Mouse (Mus musculus) embryonic facial prominence, embryonic 15.5 days (tissue): ENCODE data around the gene Casp8. TPM values are rescaled to one million over a fixed set of nuclear protein-coding genes. Genes with fewer than 3 reads are reported as not detected.

Source experiments
- polyA plus RNA-seq: library from polyadenylated mRNA; unstranded; fragments of >200 nt; fragmentation: Nextera tagmentation; extraction: Ambion mirVana; gene quantifications from 2 replicates; pipeline ENCODE4 v1.2.1, GENCODE M21; 2015

The Casp8 gene
- polyA plus RNA-seq, 1 experiment from 2014 or later: 31.7 TPM

Other genes starting within 250 kb of the Casp8 start
- 6.8 and 9.0 TPM in 2 replicates for gene Fam126b, start 209.1 kb upstream of the Casp8 start, polyA plus RNA-seq
- 154 and 169 TPM in 2 replicates for gene Ndufb3, start 209.0 kb upstream of the Casp8 start, polyA plus RNA-seq
- gene Als2cr12, start 99.4 kb upstream of the Casp8 start, polyA plus RNA-seq: 0.17 and 0.68 TPM in 2 replicates
- gene Cflar, start 83.9 kb upstream of the Casp8 start, polyA plus RNA-seq: 38.5 and 39.2 TPM in 2 replicates
- 11.0 and 12.5 TPM in 2 replicates for gene Trak2, start 178.1 kb downstream of the Casp8 start, polyA plus RNA-seq
- 23.6 and 26.0 TPM in 2 replicates for gene Stradb, start 178.1 kb downstream of the Casp8 start, polyA plus RNA-seq